In the genomic region with DNA sequence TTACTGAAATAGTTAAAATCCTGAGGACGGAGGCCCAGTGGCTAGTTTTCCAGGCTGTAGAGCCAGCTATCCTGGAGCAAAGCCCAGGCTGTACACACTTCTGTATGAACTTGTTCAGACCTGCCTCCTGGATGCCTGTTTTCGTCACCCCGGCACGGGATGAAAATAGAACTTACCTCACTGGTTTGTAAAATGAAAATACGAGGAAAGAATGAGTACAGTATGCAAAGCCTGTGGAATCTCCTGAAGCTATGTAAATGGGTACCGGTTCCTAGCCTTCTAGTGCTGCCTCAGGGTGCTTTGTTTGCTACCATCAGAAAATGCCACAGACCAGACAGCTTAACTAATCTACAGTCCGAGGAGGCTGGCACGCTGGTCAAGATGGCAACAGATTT, we compare ENCODE assay signal across 8 mouse cellular contexts.
DNase-seq lines count a peak whose midpoint lies in the region; ATAC-seq lines count a peak whose summit lies in the region.

No protein-coding gene starts in this region.

- peak; percentile 13; the same call in 1 of the 2 replicates for ATAC-seq in cerebellum, adult (ENCODE audit: insufficient number of reproducible peaks, low FRiP score, low TSS enrichment)

- DNase-seq in cerebellum, adult 11 months, result no peak
- peak; percentile 41 for DNase-seq in NIH3T3 (ENCODE audit: low read depth)
- peak; percentile 49 for DNase-seq in heart, adult 8-10 months (ENCODE audit: low spot score)
- DNase-seq in lung, adult 18-20 months, result peak; percentile 66 to 81
- DNase-seq in right cerebral cortex, adult 18-20 months, result no peak
- no peak for DNase-seq in spleen, adult 12 weeks (ENCODE audit: low spot score)
- no peak for DNase-seq in layer of hippocampus, adult 11-12 months (ENCODE audit: low spot score)

Comparison
In these comparisons a context has a peak if more than half of its experiments do, and no peak if none do; other contexts are left out.
1. DNase-seq: peak in NIH3T3 (single experiment), heart, adult 8-10 months (single experiment) and lung, adult 18-20 months (2 of 2); none in cerebellum, adult 11 months (single experiment), right cerebral cortex, adult 18-20 months (single experiment), spleen, adult 12 weeks (single experiment) and layer of hippocampus, adult 11-12 months (single experiment).